Mouse (Mus musculus): ENCODE data around the gene Hdac1. TPM values are rescaled to one million over a fixed set of nuclear protein-coding genes. Genes with fewer than 3 reads are reported as not detected.
"Not testable (repeated sequence)": the region's sequence is repeated elsewhere in the genome, so short reads cannot be mapped to it uniquely, and the experiment has no call there.

The Hdac1 gene
- total RNA-seq, 4 experiments from 2014 or later: 22.3 to 28.6 (median 25.9) TPM

DNA sequence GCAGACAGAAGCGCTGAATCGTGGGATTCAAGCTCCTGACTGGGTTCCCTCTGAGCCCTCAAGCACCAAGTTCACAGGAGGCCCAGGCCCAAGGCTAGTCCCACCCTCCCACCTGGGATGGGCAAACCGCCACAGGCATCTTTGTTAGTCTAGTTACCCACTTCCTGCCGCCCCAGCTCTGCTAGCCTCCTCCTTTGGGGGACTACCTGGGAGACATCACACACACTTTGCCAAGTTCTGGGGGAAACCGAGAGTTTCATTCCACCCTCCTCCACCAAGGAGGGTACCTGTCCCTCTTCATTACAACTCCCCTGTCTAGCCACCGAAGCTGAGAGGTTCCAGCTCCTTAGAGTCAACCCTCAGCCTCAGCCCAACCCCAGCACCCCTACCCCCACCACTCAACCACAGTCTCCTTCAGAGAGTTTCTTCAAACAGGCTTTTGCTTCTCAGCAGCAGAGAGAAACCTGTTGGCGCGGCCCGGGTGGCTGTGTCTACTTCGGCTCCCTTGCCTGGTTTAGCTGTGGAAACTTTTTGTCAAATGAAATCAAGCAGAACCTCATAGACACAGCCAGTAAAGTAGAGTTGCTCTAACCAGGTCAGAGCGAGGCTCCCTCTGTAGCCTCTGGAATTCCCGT is 15.9 kb upstream of the Hdac1 start:
- DNase-seq (ENCODE audit: low spot score in 2 of 2): no peak

DNA sequence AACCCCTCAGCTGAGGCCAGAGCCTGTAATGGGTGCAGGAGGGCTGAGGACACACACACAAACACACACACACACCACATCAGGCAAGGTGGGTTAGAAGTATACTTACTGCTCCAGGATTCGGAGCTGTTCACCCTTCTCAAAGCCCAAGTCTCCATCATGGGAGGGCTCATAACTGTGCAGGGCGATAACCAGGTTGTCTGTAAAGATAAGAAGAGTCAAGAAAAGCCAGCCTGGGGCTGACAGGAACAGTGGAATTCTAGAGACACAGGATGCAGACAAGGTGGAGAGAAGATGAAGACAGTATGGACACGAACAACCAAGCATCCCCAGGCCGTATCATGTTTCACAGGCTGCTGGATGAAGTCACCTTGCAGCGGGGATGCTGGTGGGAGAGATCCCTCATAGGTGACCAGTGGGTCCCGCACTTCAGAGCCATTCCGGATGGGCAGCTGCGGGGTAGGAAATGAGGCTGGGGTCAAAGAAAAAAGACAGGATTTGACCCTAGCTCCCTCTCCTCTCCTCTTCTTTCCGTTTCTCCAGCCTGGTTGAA is 14.8 kb upstream of the Hdac1 start:
- no peak for DNase-seq (ENCODE audit: low spot score in 2 of 2)

DNA sequence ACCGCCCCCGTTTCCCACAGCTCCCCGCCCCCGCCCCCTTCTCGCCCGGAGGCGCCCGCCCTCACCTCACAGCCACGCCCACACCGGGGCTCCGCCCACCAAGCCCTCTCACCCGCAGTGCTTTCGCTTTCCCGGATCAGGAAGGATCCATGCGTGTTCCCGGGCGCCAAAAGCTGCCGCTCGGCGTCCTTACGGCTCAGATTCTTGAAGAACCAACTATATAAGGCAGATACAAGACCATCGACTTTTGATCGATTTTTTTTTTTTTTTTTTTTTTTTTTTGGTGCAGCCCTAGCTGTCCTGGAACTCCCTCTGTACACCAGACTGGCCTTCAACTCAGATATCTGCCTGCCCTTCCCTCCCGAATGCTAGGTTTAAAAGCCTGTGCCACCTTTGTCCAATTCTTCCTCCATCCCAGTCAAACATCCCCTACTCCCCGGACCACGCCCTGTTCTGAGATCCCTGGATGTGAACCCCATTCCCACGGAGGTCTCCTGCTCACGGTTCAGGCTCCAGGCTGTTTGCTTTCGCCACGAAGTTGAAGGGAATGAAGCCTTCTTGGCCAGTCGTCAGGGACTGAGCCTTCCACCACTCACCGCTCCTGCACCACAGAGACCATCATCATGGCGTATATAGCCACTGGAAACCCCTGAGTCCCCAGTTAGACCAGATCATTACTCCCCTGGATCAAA is 14.2 kb upstream of the Hdac1 start:
- DNase-seq (ENCODE audit: low spot score in 2 of 2): peak; percentile 63 to 72

DNA sequence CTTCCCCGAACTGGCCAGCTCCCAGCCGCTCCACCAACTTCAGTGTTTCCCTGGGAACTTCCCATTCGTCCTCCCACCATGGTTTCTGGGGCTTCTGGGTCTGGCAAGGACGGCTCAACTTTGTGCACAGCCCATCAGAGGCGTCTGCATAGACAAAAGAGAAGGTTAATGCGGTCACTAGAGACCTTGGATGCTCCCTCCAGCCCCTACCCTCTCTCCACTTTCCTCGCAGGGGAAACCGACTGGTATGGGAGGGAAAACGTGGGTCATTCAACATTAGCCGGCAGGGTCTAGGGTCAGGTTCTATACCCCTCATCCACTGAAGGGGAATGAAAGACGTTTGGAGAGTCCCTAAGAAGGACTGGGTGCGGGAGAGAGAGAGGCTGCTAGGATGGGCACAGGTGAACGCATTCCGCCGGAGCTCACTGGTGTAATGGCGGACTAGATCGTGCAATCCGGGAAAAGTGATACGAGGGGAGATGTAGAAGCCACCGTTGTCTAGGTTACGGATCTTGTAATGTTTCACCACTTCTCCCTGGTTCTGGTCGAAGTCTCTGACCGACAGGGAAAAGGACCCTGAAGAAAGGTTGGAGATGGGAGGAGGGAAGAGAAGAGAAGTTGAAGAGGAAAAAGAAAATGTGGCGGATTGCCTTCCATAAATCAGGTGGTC is 13.5 kb upstream of the Hdac1 start:
- peak in 1 of 2 experiments; percentile 10 for DNase-seq (ENCODE audit: low spot score in 2 of 2)

DNA sequence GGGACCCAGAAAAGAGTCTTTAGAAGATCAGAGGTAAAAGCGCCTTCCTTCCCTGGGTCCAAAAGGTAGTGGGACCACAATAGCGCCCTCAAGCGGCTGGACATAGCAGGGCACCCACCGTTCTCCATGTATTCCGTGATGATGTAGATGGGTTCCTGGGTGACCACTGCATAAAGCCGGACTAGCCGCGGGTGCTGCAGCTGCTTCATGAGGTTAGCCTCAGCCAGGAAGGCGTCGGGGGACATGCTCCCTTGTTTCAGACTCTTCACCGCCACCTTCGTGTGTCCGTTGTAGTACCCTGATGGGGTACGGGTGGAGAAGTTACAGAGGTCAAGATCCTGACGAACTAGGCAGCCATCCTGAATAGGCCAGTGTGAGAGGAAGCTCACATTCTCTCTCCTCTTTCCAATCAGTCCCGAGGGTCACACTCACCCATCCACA is 12.9 kb upstream of the Hdac1 start:
- peak in 1 of 2 experiments; percentile 34 for DNase-seq (ENCODE audit: low spot score in 2 of 2)

DNA sequence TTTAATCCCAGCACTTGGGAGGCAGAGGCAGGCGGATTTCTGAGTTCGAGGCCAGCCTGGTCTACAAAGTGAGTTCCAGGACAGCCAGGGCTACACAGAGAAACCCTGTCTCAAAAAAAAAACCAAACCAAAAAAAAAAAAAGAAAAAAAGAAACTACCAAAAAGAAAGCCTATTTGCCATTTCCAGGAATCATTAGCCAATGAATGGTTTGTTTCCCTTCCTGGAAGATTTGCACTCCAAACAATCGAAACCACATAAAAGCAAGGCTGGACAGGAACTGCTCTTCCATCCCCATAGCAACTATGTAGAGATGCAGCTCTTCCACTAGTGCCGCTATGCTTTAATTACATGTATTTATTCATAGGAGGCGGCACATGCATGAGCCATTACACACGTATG is 12.0 kb upstream of the Hdac1 start:
- not testable (repeated sequence) for DNase-seq (ENCODE audit: low spot score in 2 of 2)

DNA sequence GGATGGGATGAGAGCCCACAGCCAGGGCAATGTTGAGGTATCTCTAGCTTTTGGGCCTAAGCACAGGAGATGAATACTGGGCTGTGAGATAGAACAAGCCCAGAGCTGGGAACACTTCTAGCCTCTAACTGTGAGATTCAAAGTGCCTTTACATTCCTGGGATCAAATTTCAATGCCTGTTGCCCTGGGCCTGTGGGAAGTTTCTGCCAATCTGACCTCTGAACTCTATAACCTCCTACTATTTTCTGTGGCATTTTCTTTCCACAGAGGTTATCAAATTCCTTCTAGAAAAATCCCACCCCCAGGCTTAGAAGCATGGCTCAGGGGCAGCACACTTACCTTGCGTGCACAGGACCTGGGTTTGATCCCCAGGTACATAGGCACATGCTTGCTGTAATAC is 7.8 kb upstream of the Hdac1 start:
- DNase-seq (ENCODE audit: low spot score in 2 of 2): no peak

DNA sequence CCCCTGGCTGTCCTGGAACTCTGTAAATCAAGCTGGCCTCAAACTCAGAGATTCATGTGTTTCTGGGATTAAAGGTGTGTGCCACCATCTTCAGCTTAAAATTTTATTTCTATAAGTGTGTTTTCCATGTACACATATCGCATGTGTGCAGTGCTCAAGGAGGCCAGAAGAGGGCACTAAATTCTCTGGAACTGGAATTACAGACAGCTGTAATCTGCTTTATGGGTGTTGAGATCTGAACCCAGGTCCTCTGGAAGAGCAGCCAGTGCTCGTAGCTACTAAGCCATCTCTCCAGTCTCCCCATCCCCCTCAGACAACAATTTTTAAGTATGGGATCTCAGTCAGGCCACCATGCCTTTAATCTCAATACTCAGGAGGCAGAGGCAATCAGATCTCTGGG is 6.8 kb upstream of the Hdac1 start:
- no peak for DNase-seq (ENCODE audit: low spot score in 2 of 2)

DNA sequence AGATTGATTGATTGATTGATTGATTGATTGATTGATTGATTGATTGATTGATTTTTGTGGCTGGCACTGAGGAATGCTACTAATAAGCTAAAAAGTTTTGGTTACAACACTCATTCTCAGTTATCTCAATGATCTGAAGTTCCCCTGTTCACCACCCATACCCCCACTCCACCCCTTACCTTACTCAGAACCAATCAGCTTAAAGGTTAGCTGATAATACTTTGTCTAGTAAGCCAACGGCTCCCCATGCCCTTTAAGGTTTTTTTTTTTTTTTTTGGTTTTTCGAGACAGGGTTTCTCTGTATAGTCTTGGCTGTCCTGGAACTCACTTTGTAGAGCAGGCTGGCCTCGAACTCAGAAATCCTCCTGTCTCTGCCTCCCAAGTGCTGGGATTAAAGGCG is 5.1 kb upstream of the Hdac1 start:
- DNase-seq (ENCODE audit: low spot score in 2 of 2): not testable (repeated sequence)

DNA sequence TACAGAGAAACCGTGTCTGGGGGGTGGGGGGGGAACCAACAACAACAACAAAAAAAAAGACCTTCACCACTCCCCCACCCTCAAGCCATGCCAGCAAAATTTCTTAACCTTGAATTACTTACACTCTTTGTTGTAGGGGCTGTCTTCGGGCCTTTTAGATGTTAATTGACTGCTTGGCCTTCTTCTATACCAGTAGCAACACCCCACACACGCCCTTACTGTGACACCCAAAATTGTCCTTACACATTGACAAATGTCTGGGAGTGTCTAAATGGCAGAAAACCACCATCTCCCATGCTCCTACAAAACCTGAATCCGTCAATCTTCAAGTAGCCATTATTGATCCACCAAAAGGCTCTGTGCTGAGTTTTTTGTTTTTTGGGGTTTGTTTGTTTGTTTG is 1.6 kb upstream of the Hdac1 start:
- DNase-seq (ENCODE audit: low spot score in 2 of 2): no peak

DNA sequence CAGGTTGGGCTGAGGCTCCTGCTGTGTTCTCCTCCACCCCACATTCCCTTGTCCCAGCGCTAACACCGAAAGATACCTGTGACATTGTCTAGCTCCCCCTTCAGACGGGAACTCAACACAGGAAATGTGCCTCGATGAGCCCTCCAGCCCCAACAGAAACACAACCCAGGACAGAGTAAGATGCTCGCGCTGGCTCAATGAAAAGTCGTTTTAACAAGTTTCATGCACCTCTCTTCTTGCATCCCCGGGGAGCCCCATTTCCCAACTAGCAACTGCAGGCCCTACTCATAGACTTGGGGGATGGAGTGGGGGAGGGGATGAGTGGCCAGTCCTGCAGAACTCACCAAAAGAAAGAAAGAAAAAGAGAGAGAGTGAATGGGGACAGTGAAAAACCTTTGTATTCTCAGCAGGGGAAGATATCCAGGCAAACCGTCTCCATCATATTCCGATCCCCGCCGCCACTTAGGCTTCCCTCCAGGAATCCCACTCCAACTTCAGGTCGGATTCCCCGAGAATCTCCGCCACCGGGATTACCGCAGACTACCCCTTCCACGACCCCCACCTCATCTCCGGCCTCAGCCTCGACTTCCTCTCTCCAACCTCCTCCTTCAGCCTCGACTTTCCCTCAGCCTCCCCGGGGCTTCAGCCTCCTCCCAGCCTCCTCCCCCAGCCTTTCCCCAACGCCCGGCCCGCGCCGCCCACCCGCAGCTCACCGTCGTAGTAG is 483 bp downstream of the Hdac1 start:
- DNase-seq (ENCODE audit: low spot score in 2 of 2): no peak

DNA sequence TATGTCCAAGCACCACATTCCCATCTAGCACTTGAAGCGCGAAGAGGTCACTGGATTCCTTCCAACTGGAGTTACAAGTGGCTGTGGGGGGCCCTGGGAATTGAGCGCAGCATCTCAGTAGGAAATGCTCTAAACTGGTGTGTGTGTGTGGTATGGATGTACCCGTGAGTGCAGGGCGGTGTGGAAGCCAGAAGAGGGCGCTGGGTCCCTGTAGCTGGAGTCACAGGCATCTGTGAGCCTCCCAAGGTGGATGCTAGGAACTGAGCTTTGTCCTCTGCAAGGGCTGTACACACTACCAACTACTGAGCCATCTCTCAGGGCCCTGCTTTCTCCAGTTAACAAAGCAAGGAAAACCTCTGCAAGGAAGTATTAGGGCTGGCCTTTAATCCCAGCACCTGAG is 2.5 kb downstream of the Hdac1 start:
- no peak for DNase-seq (ENCODE audit: low spot score in 2 of 2)

DNA sequence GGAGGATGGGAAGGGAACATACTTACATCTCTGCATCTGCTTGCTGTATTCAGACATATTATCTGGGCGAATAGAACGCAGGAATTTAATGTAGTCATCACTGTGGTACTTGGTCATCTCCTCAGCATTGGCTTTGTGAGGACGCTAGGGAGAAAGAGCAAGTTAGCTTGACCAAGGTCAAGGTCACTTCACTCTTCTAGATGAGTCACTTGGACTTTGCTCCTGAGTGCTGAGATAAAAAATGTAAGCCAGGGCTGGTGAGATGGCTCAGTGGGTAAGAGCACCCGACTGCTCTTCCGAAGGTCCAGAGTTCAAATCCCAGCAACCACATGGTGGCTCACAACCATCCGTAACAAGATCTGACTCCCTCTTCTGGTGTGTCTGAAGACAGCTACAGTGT is 13.6 kb downstream of the Hdac1 start:
- DNase-seq (ENCODE audit: low spot score in 2 of 2): not testable (repeated sequence)

DNA sequence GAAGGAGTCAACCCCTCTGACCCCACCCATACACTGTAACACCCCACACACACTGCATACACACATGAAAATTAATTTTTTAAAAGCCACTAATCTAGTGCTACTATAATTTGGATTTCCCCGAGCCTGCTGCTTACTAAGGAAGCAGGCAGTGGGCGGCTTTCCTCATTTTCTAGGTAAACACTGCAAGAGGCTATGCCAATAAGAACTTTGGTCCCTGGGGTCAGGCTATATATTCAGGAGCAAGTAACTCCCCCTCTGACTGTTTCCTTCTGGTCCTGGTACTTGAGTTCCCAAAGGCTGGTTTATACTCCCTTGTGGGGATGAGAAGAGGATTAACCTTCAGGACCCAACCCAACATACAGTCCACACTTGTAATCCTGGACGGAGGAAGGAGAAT is 16.6 kb downstream of the Hdac1 start:
- DNase-seq (ENCODE audit: low spot score in 2 of 2): no peak

DNA sequence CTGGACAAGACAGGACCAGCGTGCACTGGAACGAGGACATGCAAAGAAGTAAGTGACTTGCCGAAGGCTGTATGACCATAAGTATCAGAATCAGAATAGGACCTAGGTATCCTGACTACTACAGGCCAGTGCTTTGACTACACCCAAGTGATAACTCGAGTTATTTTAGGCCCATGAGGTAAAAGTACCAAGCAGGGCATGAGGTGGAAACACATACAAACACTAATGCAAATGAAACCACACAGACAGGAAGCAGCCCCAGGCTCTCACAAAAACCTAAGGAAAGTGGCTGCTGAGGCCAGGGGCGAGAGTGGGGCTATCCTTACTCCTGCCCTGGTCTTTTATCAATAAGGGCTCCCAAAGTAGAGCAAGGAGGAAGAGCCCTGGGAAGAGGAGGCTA is 17.2 kb downstream of the Hdac1 start:
- DNase-seq (ENCODE audit: low spot score in 2 of 2): no peak

DNA sequence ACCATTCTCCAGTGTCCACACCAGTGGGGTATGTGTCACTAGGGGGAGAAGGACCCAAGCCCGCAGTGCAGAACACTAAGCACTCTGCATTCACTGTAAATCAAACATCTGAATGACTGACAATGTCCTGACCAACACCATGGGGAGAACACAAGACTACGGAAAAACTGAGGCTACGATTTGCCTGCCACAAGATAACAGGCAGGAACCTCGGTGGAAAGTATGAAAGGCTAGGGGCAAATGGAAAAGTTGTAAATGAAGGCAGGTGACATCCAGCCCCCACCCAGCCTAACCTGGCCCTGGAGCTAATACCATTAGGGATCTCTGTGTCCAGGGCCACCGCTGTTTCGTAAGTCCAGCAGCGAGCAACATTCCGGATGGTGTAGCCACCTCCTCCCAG is 24.0 kb downstream of the Hdac1 start:
- DNase-seq (ENCODE audit: low spot score in 2 of 2): no peak

DNA sequence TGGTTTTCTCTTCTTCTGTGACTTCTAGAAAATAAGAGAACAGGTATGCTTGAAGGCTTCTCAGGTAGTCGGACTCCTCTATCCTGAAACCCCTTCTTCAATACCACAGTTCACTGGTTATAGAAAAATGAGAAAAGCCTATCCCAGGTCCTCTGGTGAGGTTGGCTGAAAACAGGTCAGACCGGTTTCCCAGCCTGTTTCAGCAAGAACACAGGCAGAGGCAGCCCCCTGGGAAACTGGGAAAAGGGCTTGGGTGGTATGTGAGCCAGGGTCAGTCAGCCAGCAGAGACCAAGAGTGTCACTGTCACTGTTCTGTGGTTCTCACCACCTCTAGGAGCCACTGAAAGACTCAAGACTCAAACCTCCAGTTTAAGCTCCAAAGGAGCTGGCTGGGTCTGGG is 25.6 kb downstream of the Hdac1 start:
- DNase-seq (ENCODE audit: low spot score in 2 of 2): no peak

DNA sequence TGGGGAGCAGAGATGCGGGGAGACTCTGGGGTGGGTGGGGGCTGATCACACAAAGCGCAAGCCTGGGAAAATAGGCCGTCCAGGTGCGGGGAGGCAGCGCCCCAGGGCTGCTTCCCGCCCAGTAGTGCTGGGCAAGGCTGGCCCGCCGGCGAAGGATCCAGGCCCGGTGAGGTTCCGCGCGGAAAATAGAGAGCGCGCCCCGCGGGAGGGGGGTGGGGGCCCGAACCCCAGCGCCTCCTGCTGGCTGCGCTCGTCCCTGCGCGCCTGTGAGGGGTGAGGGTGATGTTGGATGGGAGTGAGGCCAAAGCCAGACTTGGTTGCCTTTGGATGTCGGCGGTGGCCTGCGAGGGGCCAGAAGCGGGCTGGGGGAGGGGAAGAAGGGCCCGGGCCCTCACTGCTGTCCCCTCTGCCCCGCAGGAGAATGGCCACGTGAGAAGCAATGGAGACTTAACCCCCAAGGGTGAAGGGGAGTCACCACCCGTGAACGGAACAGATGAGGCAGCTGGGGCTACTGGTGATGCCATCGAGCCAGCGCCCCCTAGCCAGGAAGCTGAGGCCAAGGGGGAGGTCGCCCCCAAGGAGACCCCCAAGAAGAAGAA is 28.1 kb downstream of the Hdac1 start:
- DNase-seq (ENCODE audit: low spot score in 2 of 2): no peak

DNA sequence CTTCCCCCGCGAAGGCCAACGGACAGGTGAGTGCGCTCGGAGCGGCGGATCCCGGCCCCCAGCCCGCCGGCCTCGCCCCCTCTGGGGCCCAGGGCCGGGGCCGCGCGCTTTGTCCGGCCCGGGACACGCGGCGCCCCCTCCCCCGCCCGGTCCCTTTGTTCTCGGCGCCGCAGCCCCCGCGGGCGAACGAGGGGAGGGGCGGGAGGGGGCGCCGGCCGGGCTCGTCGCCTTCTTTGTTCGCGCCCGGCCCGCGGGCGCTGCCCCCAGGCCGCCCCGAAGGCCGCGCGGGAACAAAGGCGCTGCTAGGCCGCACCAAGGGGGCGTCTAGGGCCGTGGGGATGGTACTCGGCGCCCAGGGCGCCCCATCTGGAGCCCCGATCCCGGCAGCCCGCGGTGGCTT is 28.6 kb downstream of the Hdac1 start:
- DNase-seq (ENCODE audit: low spot score in 2 of 2): no peak

DNA sequence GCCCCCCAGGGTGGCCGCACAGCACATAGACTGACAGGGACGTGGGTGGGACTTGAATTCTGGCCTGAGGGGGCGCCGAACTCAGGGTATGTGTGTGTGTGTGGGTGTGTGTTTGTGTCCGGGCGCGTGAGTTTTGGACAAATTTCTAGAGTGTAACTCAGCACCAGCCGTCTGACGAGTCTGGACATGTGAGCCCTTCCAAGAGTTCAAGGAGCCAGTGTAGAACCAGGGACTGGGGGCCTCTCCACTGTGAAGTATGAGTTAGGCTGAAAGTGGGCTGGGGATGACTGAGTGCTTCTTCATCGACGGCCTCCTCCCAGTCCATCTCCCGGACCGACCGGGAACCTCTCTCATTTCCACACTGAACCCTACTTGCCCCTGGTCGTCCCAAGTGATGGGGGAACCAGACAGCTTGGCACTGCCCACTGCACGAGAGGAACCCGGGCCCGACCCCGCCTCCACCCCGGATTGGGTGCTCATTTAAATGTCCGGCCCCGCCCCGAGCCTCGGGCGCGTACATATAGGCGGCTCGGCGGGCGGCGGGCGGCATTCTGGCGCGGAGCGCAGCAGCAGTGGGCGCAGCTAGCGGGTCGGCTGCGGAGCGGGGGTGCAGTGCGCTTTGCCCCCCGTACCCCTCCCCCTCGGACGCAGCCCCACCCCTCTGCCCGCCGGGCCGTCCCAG is 29.3 kb downstream of the Hdac1 start, which contains the start of gene Marcksl1:
Marcksl1 (plus strand) TSS at position 496 of the 682 bp plus-strand sequence.
- peak in 1 of 2 experiments; percentile 65 for DNase-seq (ENCODE audit: low spot score in 2 of 2)
